Mouse (Mus musculus): ENCODE measurements at regions not wholly inside any gene's neighbourhood (a gene's known extent, or its start where the extent isn't known, plus 50 kb on each side); places are given as distances from the start of the nearest gene placed in this dataset.
"Not testable (repeated sequence)": the region's sequence is repeated elsewhere in the genome, so short reads cannot be mapped to it uniquely, and the experiment has no call there.

- DNase-seq (ENCODE audit: low read depth): no peak
Measured at GRCm38 (mm10) chr12:79989582-79990110, 123.2 kb downstream of the Zfp36l1 start.

- DNase-seq (ENCODE audit: low read depth): no peak
Measured at GRCm38 (mm10) chr12:79988401-79989358, 124.1 kb downstream of the Zfp36l1 start.

DNA sequence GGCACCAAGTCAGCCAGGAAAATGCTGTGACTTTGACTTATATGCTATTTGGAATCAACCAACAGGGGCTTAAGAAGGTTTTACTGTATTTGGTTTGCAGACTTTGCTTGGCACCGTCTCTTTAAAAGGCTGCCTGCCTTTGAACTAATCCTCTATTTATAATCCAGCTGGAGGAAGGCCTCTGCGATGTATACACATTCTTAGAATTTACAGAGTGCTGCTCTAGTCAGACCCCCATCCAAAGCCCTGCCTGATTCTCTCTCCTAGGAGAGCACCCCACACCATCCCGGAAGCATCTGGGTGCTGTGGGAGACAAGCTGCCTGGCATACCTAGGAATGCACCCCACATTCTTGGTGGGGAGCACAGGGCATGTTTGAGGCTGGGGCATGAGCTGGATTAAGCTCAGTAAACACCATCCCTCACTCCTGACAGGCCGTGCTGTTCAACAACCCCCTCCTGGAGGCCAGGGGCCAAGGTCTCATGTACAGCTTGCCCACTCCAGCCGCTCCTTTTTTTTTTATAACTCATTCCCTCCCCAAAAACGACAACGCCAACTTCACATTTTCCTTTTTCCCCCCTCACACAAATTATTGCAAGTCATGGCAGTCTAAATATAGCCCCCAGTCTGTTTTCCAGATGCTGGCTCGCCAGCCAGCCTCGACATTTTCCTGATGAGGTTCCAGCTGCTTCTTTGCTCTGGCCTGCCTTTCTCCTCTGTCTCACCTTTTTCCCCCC lies 126.4 kb downstream of the Zfp36l1 start:
- no peak for DNase-seq (ENCODE audit: low read depth)

DNA sequence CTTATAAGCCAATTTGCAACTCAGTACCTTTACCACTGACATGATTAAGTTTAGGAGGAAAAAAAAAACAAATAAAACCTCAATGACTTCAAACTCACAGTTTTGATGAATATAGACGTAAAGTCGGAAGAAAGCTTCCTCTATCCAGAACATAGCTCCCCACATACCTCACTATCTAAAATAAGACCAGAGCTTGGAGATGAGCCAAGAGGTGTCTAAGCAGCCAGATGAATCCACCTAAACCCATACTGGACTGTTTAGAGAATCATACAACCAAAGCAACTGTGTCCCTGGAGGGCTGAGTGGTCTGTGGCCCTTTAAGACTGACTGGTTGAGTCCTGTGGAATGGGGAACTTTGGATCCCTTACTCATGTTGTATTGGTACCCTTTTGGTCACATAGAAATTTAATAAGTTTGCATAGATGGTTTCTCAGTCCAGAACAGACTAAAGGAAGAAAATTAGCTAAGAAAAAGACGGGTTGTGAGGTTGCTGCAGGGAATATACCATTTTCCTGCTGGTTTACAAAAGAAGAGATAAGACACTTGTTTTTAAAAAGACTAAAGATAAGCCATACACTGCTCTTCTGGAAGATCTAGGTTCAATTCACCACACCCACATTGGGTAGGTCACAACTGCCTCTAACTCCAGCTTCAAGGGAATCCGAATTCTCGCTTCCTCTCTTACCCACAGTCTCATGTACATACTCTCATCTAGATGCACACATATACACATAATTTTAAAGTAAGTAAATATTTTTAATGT lies 127.6 kb downstream of the Zfp36l1 start:
- DNase-seq (ENCODE audit: low read depth): no peak

- no peak for DNase-seq (ENCODE audit: low read depth)
Measured at GRCm38 (mm10) chr12:79984025-79984790, 128.6 kb downstream of the Zfp36l1 start.

DNA sequence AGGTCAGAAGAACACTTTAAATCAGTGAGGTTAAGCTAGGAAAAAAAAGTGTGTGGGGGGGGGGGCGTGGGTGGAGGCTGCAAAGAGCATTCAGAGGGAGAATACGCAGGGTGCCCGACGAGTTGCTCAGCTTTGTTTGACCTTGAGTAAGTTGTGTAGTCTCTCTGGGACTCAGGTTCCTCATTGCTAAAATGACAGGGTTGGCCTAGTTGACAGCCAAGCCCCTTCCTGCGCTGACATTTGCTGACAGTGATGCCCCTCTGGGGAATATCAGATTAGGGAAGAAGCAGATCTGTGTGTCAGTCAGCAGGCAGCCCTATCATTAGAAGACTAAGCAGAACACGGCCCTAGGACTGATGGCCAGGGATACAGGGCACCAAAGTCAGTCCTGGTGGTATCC lies 129.6 kb downstream of the Zfp36l1 start:
- no peak for DNase-seq (ENCODE audit: low read depth)

DNA sequence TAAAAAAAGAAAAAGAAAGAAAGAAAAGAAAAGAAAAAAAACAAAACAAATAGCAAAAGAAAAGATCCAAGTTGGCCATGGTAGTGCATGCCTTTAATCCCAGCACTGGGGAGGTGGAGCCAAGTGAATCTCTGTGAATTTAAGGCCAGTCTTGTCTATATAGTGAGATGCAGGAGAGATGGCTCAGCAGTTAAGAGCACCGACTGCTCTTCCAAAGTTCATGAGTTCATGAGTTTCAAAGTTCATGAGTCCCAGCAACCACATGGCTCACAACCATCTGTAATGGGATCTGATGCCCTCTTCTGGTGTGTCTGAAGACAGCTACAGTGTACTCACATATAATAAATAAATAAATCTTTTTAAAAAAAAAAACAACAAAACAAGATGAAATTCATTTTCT lies 130.3 kb downstream of the Zfp36l1 start:
- DNase-seq (ENCODE audit: low read depth): not testable (repeated sequence)

DNA sequence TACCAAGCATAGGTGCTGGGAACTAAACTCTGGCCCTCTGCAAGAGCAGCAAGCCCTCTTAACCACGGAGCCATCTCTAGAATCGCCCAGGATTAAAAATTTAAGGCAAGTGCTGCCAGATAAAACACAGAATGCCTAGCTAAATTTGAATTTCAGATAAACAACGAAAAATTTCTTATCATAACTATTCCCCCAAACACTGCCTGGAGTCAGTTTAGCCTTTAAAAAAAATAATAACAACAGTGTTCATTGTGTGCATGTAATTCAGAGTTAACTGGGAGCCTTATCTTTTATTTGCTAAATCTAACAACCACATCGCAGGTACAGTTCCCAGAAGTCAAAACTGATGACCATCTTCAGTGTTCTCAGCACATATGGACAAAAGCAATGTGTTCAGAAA lies 132.1 kb downstream of the Zfp36l1 start:
- no peak for DNase-seq (ENCODE audit: low read depth)

DNA sequence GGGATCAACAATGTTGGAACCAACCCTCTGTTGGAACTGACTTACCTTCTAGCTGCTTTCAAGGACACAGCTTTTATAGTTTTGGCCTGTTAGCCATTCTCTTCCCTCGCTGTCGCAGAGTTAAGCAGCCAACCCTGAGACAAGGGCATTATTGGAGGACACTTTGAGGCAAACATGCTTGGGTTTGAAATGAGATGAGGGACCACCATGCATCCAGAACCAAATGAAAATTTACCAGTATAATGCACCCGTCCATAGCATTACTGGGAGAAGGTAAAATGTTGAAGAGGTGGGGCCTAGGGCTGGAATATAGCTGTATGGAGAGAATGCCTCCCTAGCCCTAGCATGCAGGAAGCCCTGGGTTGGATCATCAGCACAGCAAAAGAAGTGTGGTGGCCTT lies 135.7 kb downstream of the Zfp36l1 start:
- no peak for DNase-seq (ENCODE audit: low read depth)

- no peak for DNase-seq (ENCODE audit: low read depth)
Measured at GRCm38 (mm10) chr12:79975466-79976239, 137.2 kb downstream of the Zfp36l1 start.

- no peak for DNase-seq (ENCODE audit: low read depth)
Measured at GRCm38 (mm10) chr12:79975050-79975449, 137.8 kb downstream of the Zfp36l1 start.

- DNase-seq (ENCODE audit: low read depth): no peak
Measured at GRCm38 (mm10) chr12:79974530-79974929, 138.3 kb downstream of the Zfp36l1 start.

DNA sequence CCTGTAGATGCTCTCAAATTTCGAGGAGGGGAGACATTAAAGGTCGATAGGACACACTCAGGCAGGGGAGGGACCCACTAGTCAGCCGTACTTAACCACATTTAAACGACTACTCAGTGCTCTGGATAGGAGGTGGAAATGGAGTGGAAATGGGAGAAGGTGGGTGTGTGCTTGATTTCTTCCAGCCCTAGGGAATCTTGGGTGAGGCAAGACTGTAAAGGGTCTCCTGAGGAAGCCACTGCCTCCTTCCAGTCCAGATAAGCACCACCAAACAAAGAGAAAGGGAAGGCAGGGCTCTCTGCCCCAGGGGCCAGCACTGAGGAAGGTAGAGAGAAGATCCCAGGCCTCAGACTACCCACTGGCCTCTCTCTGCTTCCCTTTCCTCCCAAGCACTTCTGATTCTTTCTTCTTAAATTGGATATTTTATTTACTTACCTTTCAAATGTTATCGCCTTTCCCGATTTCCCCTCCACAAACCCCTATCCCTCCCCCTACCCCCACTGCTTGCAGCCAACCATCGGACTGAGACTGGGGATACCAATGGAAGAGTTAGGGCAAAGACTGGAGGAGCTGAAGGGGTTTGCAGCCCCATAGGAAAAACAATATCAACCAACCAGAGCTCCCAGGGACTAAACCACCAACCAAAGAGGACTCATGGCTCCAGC lies 139.1 kb downstream of the Zfp36l1 start:
- no peak for DNase-seq (ENCODE audit: low read depth)

DNA sequence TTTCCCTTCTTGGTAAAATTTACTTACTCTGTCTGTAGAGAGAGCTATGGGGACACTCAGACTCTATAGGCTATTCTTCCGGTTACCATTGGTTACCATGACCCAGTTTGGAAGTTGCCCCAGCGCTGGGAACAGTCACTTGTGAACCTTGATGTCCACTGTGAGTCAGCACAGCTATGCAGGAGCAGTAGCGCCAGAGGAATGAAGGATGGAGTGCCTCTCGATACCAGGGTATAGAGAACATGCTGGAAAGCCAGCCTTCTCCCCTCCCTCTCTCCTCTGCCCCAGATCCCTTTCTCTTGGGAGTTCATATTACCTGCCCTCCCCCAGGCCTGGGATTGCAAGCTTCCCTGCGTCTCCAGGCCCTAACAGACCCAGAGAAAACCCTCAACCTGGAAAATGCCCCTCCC lies 141.8 kb downstream of the Zfp36l1 start:
- DNase-seq (ENCODE audit: low read depth): no peak

DNA sequence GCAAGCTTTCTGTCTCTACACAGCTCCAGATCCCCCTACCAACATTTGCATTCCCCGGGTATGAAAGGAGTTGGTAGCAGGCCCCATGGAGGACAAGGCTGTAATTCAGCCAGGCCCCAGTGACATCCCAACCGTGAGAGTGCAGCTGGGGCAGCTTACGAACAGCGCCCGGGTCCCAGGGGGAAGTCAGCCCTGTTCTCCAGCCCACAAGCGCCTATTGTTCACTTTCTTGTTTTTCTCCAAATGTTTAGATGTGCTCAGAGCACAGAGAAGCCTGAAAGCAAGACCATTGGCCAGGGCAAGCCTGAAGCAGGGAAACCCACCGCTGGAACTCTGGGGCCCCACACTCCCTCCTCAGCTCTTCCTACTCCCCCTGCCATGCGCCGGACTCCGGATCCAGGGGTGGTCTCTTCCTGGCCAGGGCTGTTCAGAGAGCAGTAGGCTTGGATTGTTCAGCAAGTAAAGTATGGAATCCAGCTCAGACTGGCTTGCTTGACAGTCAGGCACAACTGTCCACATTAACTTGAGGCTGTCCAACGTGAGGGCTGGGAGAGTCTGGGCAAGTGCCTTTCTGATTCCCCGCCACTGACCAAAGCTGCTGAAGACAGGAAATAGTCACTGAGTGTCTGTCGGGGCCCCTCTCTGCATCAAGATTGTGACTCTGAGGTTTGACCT lies 142.4 kb downstream of the Zfp36l1 start:
- no peak for DNase-seq (ENCODE audit: low read depth)

DNA sequence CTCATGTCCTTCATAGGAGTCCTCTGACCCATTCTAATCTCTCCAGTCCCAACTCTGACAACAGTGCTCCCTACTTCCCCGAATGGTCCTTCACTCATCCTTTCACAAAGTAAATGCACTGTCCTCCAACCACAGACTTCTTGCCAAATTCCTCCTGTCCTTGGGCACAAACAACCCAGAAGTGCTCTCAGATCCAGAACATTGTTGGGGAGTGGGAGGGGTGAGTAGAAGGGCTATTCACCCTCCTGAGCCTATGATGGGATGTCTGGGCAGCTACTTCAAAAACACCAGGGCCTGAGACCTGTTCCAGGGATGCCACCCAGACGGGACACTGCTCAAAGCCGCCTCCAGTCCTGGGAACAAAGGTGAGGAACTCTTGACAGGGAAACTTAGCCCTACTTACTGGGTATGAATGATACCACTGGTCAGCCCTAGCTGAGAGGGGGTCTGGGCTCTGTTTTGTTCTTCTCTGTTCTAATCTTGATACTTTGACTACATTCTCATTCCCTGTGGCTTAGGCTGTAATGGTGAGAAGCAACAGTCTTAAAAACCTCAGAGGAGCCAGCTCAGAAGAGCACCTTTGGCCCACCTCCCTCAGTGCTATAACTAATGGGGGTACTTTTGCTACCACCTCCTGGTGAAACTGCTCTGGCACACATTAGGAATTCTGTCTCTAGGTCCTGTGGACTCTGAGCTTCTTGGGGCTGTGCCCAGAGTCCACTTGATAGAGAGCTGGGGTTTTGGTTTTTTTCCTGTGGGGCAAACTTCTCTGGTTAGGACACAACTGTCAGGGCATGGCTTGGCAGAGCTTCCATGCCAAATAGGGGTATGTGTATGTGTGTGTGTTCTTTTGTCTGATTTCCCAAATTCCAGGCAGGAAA lies 143.2 kb downstream of the Zfp36l1 start:
- no peak for DNase-seq (ENCODE audit: low read depth)

GRCm38 (mm10) chr12:79968676-79969075 lies 144.1 kb downstream of the Zfp36l1 start:
- DNase-seq (ENCODE audit: low read depth): no peak

DNA sequence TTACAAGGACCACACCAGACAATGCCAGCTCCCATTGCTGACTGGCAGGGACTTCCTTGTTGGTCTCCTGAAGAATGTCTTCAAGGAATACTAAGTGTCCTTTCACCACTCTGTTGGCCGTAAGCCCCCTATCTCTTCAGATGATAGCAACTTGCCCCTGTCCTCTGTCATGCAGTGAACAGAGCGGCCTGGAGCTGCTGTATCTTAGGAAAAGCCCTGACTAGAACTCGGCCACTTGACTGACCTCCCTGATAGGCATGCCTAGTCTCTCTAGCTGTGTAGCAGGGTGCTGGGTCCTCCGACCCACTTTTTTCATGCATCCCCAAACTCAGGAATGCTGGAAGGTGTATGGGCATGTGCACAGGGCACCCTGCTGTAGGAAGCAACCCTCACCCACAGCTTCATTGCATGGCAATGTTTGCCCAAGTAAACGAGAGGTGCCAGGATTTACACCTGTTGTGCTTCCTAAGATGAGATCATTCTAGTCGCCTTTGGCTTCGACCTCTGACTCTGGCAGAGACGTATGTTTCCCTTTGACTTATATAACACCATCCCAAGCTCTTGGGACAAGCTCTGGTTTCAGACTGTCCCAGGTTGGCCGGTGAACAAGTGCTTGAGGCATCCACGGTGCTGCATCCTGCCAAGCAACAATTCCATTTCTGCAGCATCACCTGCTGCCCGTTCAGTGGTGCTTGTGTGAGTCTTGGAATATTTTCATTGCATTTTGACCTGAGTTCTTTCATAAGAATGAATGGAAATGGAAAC lies 145.1 kb downstream of the Zfp36l1 start:
- DNase-seq (ENCODE audit: low read depth): no peak

All from naive thymus-derived CD4-positive, alpha-beta T cell, adult 2 months (primary cell).